Mouse (Mus musculus): Measurements from ENCODE around the gene Ubxn4.
"Not testable (repeated sequence)": the region's sequence is repeated elsewhere in the genome, so short reads cannot be mapped to it uniquely, and the experiment has no call there.

Ubxn4 gene

GRCm38 (mm10) chr1:128309043-128309442 lies 65.3 kb downstream of the Ubxn4 start:
- DNase-seq (ENCODE audit: low read depth, low spot score): no peak

- no peak for DNase-seq (ENCODE audit: low read depth, low spot score)
Measured at GRCm38 (mm10) chr1:128314665-128315064, 70.9 kb downstream of the Ubxn4 start.

- DNase-seq (ENCODE audit: low read depth, low spot score): not testable (repeated sequence)
Measured at GRCm38 (mm10) chr1:128319266-128319665, 75.5 kb downstream of the Ubxn4 start.

- DNase-seq (ENCODE audit: low read depth, low spot score): no peak
Measured at GRCm38 (mm10) chr1:128323026-128323643, 79.4 kb downstream of the Ubxn4 start.

- no peak for DNase-seq (ENCODE audit: low read depth, low spot score)
Measured at GRCm38 (mm10) chr1:128324776-128325175, 81.0 kb downstream of the Ubxn4 start.

- DNase-seq (ENCODE audit: low read depth, low spot score): no peak
Measured at GRCm38 (mm10) chr1:128327165-128327564, 83.4 kb downstream of the Ubxn4 start.

GRCm38 (mm10) chr1:128328218-128328617 lies 84.5 kb downstream of the Ubxn4 start, which contains the start of gene Lct:
Gene Lct, minus strand, starts transcription at chr1:128328318.
- DNase-seq (ENCODE audit: low read depth, low spot score): no peak
